Mouse (Mus musculus) lung, adult 2 months (tissue): ENCODE data around the gene Fig4.

Source experiments
- CTCF ChIP-seq: fragments of 200-500 bp; IDR thresholded peaks from 2 replicates; pipeline ENCODE4 v1.5.1; 2011; ENCODE audit warnings: mild to moderate bottlenecking, low read length, control low read depth; ENCODE audit not compliant: insufficient read depth
- POLR2A ChIP-seq: fragments of 200-500 bp; IDR thresholded peaks from 2 replicates; pipeline ENCODE4 v1.6.1; 2011; ENCODE audit warnings: low read depth, mild to moderate bottlenecking, control low read depth, low read length, borderline replicate concordance; ENCODE audit errors: extremely low read depth

GRCm38 (mm10) chr10:41231163-41231835, 71.8 kb downstream of the Fig4 start:
- TF ChIP-seq CTCF, result no peak
- no peak for TF ChIP-seq POLR2A
